Mouse (Mus musculus) monocyte, adult 5-6 weeks (primary cell): Measurements from ENCODE around the gene Cyp3a11. TPM values are rescaled to one million over a fixed set of nuclear protein-coding genes. Genes with fewer than 3 reads are reported as not detected.
"Not testable (repeated sequence)": the region's sequence is repeated elsewhere in the genome, so short reads cannot be mapped to it uniquely, and the experiment has no call there.

ENCODE experiments used
- ATAC-seq: fragments of 153-309, 156-312 bp; replicated peaks from 2 replicates; pipeline ENCODE4 v1.8.0; 2017; ENCODE audit warnings: mild to moderate bottlenecking; ENCODE audit not compliant: low TSS enrichment, insufficient number of reproducible peaks, severe bottlenecking, poor library complexity, low FRiP score
- total RNA-seq: library from RNA; stranded (forward); fragments of 200-1000, 200-491, 200-594 nt; gene quantifications from 3 replicates; pipeline ENCODE4 v1.2.3, GENCODE M21; 2017

Cyp3a11 gene
- total RNA-seq = not detected in 3 replicates

DNA sequence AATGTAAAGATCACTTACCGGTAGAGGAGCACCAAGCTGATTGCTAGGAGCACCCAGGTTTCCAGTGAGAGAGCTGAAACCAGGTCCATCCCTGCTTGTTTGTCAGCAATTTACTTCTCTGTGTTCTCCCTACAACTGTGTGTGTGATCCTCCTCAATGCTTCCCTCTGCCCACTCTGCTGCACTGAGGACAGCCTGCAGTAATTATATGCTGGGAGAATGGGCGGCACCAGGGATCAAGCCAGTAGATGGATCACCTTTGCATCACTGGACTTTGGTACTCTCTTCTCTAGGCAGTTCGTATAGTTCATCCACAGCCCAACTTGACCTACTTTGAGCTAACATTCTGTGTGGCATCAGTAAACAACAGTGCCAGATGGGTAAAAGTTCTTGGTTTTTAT lies at the start of gene Cyp3a11:
Gene Cyp3a11 (minus strand): TSS at position 277 of the 400 bp plus-strand sequence.
- no peak for ATAC-seq

DNA sequence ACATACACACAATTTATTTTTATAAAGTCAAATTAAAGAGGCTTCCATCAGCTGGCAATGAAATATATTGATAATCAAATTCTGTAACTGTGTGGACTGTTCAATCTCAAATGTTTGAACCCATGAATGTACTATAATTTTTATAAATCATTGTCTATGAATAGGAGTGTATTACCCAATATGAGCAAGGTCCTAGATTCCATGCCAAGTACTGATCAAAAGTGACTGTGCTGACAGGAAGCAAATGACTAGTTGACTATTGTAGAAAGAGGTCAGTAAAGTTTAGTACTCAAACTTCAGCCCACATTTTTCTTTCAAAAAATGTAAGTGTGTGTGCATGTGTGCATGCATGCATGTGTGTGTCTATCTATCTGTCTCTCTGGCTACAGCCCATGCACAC lies 33.1 kb upstream of the Cyp3a11 start:
- ATAC-seq = no peak

DNA sequence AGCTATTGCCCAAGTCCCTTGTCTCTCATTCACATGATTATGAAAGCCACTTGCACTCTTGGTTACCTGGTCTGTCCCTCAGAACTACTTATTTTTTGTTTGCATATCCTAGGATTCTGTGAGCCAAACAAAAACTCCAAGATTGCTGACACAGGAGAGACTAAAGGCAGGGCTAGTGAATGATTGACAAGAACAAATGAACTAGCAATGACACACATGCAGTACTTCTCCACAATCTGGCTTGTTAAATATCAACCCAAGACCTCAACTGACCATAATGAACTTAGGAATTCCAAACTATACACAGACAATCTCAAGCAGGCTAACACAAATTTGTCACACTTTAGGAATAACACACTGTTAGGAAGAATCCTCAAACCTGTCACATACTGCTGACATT lies 32.0 kb upstream of the Cyp3a11 start:
- no peak for ATAC-seq

DNA sequence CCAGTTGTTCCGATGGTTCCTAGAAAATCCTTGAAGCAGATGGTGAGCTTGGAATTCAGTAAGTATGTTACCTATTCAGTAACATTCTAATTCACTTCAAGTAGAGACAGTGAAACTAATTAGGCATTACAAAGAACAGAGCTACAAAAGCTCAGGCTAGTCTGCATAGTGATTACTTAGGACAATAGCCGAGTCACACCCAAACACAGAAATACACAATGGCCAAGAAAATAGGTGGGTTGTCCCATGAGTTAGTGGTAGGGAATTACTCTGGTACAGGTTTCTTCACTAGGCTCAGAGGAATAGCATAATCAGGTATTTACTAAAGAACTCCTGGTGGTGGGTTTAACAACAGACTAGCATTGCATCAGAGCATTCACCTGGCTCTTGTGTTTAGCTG lies 27.2 kb upstream of the Cyp3a11 start:
- not testable (repeated sequence) for ATAC-seq

DNA sequence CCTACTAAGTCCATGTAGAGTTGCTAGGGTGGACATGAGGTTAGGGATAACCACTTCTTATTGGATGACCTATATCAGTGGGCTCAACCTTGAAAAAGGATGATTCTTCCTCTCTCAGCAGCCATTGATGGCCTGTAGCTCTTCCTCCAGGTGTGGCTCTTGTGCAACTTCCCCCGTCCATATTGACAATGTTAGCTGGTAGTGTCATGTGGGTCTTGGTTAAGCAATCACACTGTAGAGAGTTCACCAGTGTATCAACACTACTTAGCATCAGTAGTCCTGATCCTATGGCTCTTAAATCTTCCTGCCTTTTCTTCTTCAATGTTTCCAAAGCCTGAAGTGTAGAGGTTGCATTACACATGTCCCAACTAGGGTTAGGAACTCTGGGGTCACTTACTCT lies 24.8 kb upstream of the Cyp3a11 start:
- ATAC-seq = no peak

DNA sequence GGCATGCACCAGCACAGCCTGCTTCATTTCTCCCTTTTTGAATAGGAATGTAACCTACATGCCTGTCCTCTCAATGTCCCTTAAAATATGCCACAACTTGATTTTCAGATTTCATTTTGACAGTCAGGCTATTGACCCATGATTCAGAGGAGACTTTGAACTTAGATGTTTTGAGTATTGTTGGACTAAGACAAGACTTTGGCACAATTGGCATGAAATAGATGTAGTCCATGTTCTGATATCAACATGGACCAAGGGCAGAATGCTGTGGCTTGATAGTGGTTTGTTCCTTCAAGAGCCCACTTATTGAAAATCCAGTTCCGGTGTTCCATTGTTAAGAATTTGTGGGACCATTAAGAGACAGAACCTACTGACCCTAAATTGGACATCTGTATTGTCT lies 23.6 kb upstream of the Cyp3a11 start:
- no peak for ATAC-seq

DNA sequence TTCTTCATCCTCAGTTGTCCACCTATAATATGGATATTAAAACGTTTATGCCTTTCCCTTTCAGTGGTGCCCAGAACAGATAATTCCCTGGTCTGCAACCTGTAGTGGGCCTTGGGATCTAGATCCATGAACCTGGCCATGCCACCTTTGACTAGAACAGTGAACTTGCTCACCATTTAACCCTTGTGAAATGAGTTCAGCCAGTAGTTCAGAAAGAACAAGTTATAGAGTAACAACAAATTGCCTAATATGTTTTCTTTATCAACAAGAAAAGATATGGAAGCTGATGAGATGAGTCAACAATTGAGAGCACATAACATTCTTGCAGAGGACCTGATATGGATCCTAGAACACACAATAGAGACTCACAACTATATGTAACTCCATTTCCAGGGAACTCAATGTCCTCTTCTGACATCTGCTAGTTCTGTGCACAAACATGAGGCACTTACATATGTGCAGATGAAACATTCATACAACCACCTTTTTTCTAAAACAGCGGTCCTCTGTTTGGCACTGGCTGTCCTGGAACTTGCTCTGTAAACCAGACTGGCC lies 20.7 kb upstream of the Cyp3a11 start:
- no peak for ATAC-seq

DNA sequence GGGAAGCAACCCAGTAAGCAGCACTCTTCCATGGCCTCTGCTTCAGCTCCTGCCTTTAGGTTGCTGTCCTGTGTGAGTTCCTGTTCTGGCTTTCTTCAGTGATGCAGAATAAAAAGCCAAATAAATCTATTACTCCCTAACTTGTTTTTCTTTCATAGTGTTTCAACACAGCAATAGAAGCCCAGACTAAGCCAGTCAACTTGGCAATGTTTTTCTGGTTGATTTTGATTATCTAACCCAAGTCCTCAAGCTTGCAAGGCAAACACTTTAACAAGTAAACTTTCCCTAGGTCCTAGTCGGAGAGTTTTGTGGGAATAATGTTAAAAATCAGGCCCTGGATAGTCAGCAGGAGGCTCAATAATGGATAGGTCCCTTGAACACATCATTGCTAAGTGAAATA lies 17.5 kb upstream of the Cyp3a11 start:
- ATAC-seq = no peak

DNA sequence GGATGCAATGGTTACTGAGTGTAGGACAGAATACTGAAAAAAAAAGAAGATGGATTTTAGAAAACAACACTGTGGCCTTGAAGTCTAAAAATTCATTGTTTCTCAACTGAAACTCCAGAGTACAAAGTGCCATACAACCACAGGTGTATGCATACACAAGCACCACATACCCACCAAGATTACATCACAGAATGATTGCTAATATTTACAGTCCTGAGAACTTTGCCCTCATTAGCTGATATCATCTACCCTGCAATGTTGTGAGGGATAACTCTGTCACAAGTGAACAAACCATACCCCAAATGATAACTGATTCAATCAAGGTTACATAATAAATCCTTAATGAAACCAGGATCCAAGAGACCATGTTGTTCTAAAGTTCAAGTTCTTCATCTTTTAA lies 1.4 kb upstream of the Cyp3a11 start:
- no peak for ATAC-seq

DNA sequence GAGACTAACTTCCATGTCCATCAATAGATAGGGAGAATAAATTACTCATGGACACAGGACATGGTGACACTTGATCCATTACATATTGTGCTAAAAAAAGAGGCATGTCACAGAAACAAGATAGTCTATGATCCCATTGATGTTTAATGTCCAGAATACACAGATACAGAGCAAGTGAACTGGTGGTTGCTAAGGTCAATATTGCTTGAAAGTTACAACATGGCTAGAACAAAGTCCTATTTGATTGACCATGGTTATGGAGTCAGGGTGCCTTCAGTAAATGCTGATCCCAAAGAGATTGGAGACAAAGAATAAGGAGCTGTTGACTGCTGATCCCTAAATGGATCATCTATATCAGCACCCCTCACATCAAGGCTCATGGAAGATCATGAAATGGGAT lies 12.3 kb downstream of the Cyp3a11 start:
- ATAC-seq = not testable (repeated sequence)

DNA sequence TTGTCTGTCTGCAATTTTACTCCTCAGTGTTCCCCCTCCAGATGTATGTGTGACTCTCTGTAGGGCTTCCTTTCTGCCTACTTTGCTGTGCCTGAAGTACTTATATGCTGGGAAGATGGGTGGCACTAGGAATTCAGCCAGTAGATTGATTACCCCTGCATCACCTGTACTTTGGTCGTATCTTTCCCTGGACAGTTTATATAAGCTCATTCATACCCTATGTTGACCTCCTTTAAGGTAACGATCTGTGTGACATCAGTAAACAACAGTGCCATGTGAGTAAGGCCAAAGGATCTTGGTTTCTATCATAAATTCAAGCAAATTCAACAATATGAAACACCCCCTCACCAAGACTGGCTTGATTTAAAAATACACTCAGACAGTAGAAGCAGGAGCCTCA lies 74.0 kb downstream of the Cyp3a11 start, which contains the start of gene Cyp3a44:
Gene Cyp3a44 (minus strand): TSS at position 79 of the 400 bp plus-strand sequence.
- ATAC-seq = not testable (repeated sequence)

Other genes starting within 250 kb of the Cyp3a11 start
- not detected in 3 replicates for gene Cyp3a41a, start 159.8 kb downstream of the Cyp3a11 start, total RNA-seq
- not detected in 3 replicates for gene Cyp3a44, start 74.1 kb downstream of the Cyp3a11 start, total RNA-seq
- gene Cyp3a25, start 129.7 kb upstream of the Cyp3a11 start, total RNA-seq = not detected in 3 replicates
- gene Cyp3a59, start 199.3 kb upstream of the Cyp3a11 start, total RNA-seq = not detected in 3 replicates